Mouse (Mus musculus) adrenal gland (tissue): ENCODE data around the gene Nectin1.

Experiments used
- intact Hi-C: fragments of 180-260 bp; cut with DNase I; formaldehyde crosslinking; loops from one replicate; pipeline ENCODE4 v1.15.1; 2025
- long read RNA-seq, 2 experiments: library from polyadenylated mRNA; unstranded; transcript quantifications; one replicate each; pipeline ENCODE4 v2.0.0; 2020; ENCODE audit warnings: borderline replicate concordance in 1 of 2; ENCODE audit not compliant: insufficient replicate concordance in 1 of 2

Nectin1 gene
- long read RNA-seq, experiment 1, partial matches to known transcripts = 0 of 1 reads
- long read RNA-seq, experiment 1, other reads (novel, unspliced or antisense) = 1 of 1 reads
- long read RNA-seq, experiment 2, partial matches to known transcripts = 0 of 2 reads
- long read RNA-seq, experiment 2, other reads (novel, unspliced or antisense) = 2 of 2 reads

- intact Hi-C loops = loop anchor here (1.0 kb wide), 1 partner anchor 59 kb away; no protein-coding TSS in a partner anchor
Measured at GRCm38 (mm10) chr9:43743647-43744137, at the start of gene Nectin1. Gene Nectin1, plus strand, starts transcription at chr9:43743984.

- intact Hi-C loops = no loop called here
Measured at GRCm38 (mm10) chr9:43698080-43698712, 45.6 kb upstream of the Nectin1 start.

- intact Hi-C loops = no loop called here
Measured at GRCm38 (mm10) chr9:43698841-43699240, 44.9 kb upstream of the Nectin1 start.

GRCm38 (mm10) chr9:43699417-43700225 lies 44.2 kb upstream of the Nectin1 start:
- intact Hi-C loops = no loop called here

GRCm38 (mm10) chr9:43700226-43700579 lies 43.6 kb upstream of the Nectin1 start:
- intact Hi-C loops = no loop called here

GRCm38 (mm10) chr9:43701748-43702147 lies 42.0 kb upstream of the Nectin1 start:
- intact Hi-C loops = no loop called here

GRCm38 (mm10) chr9:43707571-43707970 lies 36.2 kb upstream of the Nectin1 start:
- intact Hi-C loops = no loop called here

GRCm38 (mm10) chr9:43708715-43709114 lies 35.1 kb upstream of the Nectin1 start:
- intact Hi-C loops = no loop called here

GRCm38 (mm10) chr9:43713432-43713831 lies 30.4 kb upstream of the Nectin1 start:
- intact Hi-C loops = no loop called here

- intact Hi-C loops = no loop called here
Measured at GRCm38 (mm10) chr9:43719407-43719839, 24.4 kb upstream of the Nectin1 start.

- intact Hi-C loops = no loop called here
Measured at GRCm38 (mm10) chr9:43720046-43720445, 23.7 kb upstream of the Nectin1 start.

GRCm38 (mm10) chr9:43724093-43724492 lies 19.7 kb upstream of the Nectin1 start:
- intact Hi-C loops = no loop called here

- intact Hi-C loops = loop anchor here (10.0 kb wide), 1 partner anchor 395 kb away; no protein-coding TSS in a partner anchor
Measured at GRCm38 (mm10) chr9:43729450-43730266, 14.1 kb upstream of the Nectin1 start.

- intact Hi-C loops = loop anchor here (10.0 kb wide), 1 partner anchor 396 kb away; no protein-coding TSS in a partner anchor
Measured at GRCm38 (mm10) chr9:43730284-43731027, 13.3 kb upstream of the Nectin1 start.

GRCm38 (mm10) chr9:43731880-43732279 lies 11.9 kb upstream of the Nectin1 start:
- intact Hi-C loops = loop anchor here (10.0 kb wide), 1 partner anchor 397 kb away; no protein-coding TSS in a partner anchor

GRCm38 (mm10) chr9:43732671-43733070 lies 11.1 kb upstream of the Nectin1 start:
- intact Hi-C loops = loop anchor here (10.0 kb wide), 1 partner anchor 398 kb away; no protein-coding TSS in a partner anchor

- intact Hi-C loops = loop anchor here (10.0 kb wide), 1 partner anchor 400 kb away; no protein-coding TSS in a partner anchor
Measured at GRCm38 (mm10) chr9:43734952-43735351, 8.8 kb upstream of the Nectin1 start.

GRCm38 (mm10) chr9:43736046-43736730 lies 7.6 kb upstream of the Nectin1 start:
- intact Hi-C loops = loop anchor here (10.0 kb wide), 1 partner anchor 401 kb away; no protein-coding TSS in a partner anchor

- intact Hi-C loops = loop anchor here (10.0 kb wide), 1 partner anchor 403 kb away; no protein-coding TSS in a partner anchor
Measured at GRCm38 (mm10) chr9:43737331-43737730, 6.5 kb upstream of the Nectin1 start.
